In the genomic region with DNA sequence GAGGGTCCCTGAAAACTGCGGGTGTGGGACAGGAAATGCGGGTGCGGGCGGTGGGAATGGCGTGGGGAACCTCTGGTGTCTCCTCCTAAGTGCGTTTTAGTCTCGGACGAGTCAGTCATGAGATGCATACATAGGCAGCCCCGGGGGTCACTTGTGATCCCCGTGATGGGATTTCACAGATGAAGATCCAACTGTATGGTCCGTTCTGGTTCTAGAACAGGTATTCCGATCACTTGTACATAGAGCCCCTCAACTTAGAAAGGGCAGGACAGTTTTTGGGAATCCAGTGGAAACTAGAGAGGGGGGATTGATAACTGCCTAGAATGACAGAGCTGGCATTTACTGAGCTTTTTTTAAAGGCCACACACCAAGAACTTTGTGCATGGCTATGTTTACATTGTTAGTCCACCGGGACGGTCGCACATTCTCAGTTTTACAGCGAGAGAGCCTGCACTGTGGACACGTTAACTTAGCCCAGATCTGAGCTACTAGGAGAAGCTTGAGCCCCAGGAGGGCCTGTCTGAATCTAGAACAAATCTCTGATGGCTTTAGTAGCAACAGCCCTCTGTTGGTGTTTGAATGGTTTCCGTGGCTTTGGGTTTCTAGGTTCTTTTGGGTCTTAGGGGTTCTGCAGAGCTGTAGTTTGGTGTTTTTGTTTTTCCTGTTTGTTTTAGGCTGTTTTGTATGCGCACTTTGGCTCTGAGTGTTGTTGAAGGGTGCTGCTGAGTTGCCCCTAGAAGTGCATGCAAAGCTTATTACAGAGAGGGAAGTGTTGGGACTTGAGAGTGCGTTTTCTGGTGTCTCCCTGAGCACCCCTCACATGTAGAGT, we compare ENCODE assay signal across 8 mouse cellular contexts. TPM values are rescaled to one million over a fixed set of nuclear protein-coding genes. Genes with fewer than 3 reads are reported as not detected.
DNase-seq lines count a peak whose midpoint lies in the region; ATAC-seq and TF ChIP-seq lines count a peak whose summit lies in the region.

No protein-coding gene starts in this region.

- H3K27me3 ChIP-seq in spleen, adult 2 months (ENCODE audit: control insufficient read depth, insufficient read depth, low read length): 0 out of 2 replicates have a peak, but pooled peaks cover 3% of the 10 kb centered on the region
- H3K27me3 ChIP-seq in forebrain, embryonic 12.5 days: no peaks in the 10 kb centered on the region

- no peak for TF ChIP-seq POLR2A in spleen, adult 2 months (IDR thresholded peaks at IDR 0.05; ENCODE audit: low read depth, low read length)

- no peak for ATAC-seq in forebrain, embryonic 12.5 days (ENCODE audit: low FRiP score)
- ATAC-seq in megakaryocyte progenitor cell, adult 5-6 weeks (replicated peaks; ENCODE audit: poor library complexity): 0 out of 2 replicates have a peak, but pooled peaks have one; percentile 14
- ATAC-seq in granulocyte monocyte progenitor cell, adult 5-6 weeks (replicated peaks; ENCODE audit: poor library complexity, severe bottlenecking): no peak

- no peak for DNase-seq in spleen, adult 2 months (ENCODE audit: low read depth in 1 of 2, low spot score in 2 of 2)
- no peak for DNase-seq in spleen, postnatal 4 days (ENCODE audit: low spot score in 2 of 2)
- peak; percentile 20 for DNase-seq in kidney, adult 9 months
- peak; percentile 58 for DNase-seq in yolk sac, embryonic 10.5 days (ENCODE audit: low spot score)

- 9% methylated on average over 20 of the region's 20 CpGs for WGBS in spleen, adult 2 months
- WGBS in forebrain, embryonic 12.5 days: 1% methylated on average over 20 of the region's 20 CpGs

- peak overlapping the region; percentile 97 for H3K9ac ChIP-seq in forebrain, embryonic 12.5 days

- no peak for TF ChIP-seq CTCF in spleen, adult 2 months (IDR thresholded peaks at IDR 0.05; ENCODE audit: extremely low read depth, insufficient read depth, insufficient read length, insufficient replicate concordance)

- no peaks in the 10 kb centered on the region for H3K36me3 ChIP-seq in spleen, adult 2 months (ENCODE audit: control insufficient read depth, insufficient read depth, low read length)
- H3K36me3 ChIP-seq in forebrain, embryonic 12.5 days (replicated peaks): no peaks in the 10 kb centered on the region

- peak overlapping the region; percentile 98 for H3K4me3 ChIP-seq in spleen, adult 2 months (ENCODE audit: extremely low read depth, insufficient read depth, insufficient read length)
- H3K4me3 ChIP-seq in brown adipose tissue, adult 24 weeks (ENCODE audit: insufficient read depth, low read depth, low read length): peak overlapping the region; percentile 94
- peak overlapping the region; percentile 97 for H3K4me3 ChIP-seq in forebrain, embryonic 12.5 days (replicated peaks)

- H3K4me2 ChIP-seq in forebrain, embryonic 12.5 days: peak overlapping the region; percentile 79

- no peak overlapping the region for H3K27ac ChIP-seq in spleen, adult 2 months (ENCODE audit: insufficient read depth, low read length)
- H3K27ac ChIP-seq in brown adipose tissue, adult 24 weeks (replicated peaks; ENCODE audit: low read depth, low read length): peak overlapping the region; percentile 56
- peak overlapping the region; percentile 98 for H3K27ac ChIP-seq in forebrain, embryonic 12.5 days

- H3K4me1 ChIP-seq in spleen, adult 2 months (ENCODE audit: control insufficient read depth, insufficient read depth, insufficient read length): no peaks in the 10 kb centered on the region; the same call in 1 of the 2 replicates
- H3K4me1 ChIP-seq in brown adipose tissue, adult 24 weeks (ENCODE audit: control insufficient read depth, insufficient read depth, insufficient read length, low read length): no peaks in the 10 kb centered on the region
- H3K4me1 ChIP-seq in forebrain, embryonic 12.5 days: peaks cover 35% of the 10 kb centered on the region

- no peaks in the 10 kb centered on the region for H3K9me3 ChIP-seq in forebrain, embryonic 12.5 days

RNA-seq across cellular contexts. Expression of a gene that starts 0.8 kb away (rescaled TPM):
- polyA plus RNA-seq in spleen, adult 2 months (2012; rRNA removed): 0.16 and 0.46 TPM in 2 replicates
- polyA plus RNA-seq in brown adipose tissue, adult 24 weeks (2012; ENCODE audit: insufficient read depth, insufficient read length, missing spikeins): 3.8 and 4.9 TPM in 2 replicates
- 3.5 and 4.2 TPM in 2 replicates for polyA plus RNA-seq in forebrain, embryonic 12.5 days (2016; fragmentation: Nextera tagmentation; extraction: Ambion mirVana)
- 6.2 and 7.3 TPM in 2 replicates for total RNA-seq in megakaryocyte progenitor cell, adult 5-6 weeks (2015)
- 10.3 and 12.8 TPM in 2 replicates for total RNA-seq in megakaryocyte progenitor cell, adult 5-6 weeks (2017)
- total RNA-seq in granulocyte monocyte progenitor cell, adult 5-6 weeks (2014; fragmentation: Nextera tagmentation): 9.0 and 9.2 TPM in 2 replicates
- 10.3 and 11.4 TPM in 2 replicates for total RNA-seq in granulocyte monocyte progenitor cell, adult 5-6 weeks (2017)

RNA-seq across cellular contexts. Expression of a gene that starts 1.0 kb away (rescaled TPM):
- polyA plus RNA-seq in spleen, adult 2 months (2012; rRNA removed): 1.6 and 1.8 TPM in 2 replicates
- polyA plus RNA-seq in brown adipose tissue, adult 24 weeks (2012; ENCODE audit: insufficient read depth, insufficient read length, missing spikeins): 23.5 and 26.5 TPM in 2 replicates
- 91.8 and 92.5 TPM in 2 replicates for polyA plus RNA-seq in forebrain, embryonic 12.5 days (2016; fragmentation: Nextera tagmentation; extraction: Ambion mirVana)
- total RNA-seq in megakaryocyte progenitor cell, adult 5-6 weeks (2015): 11.1 and 14.2 TPM in 2 replicates
- total RNA-seq in megakaryocyte progenitor cell, adult 5-6 weeks (2017): 37.3 and 55.9 TPM in 2 replicates
- 11.2 and 11.8 TPM in 2 replicates for total RNA-seq in granulocyte monocyte progenitor cell, adult 5-6 weeks (2014; fragmentation: Nextera tagmentation)
- 24.3 and 37.7 TPM in 2 replicates for total RNA-seq in granulocyte monocyte progenitor cell, adult 5-6 weeks (2017)

Comparison
In these comparisons a context has a peak if more than half of its experiments do, and no peak if none do; other contexts are left out.
1. DNase-seq: peak in kidney, adult 9 months (single experiment) and yolk sac, embryonic 10.5 days (single experiment); none in spleen, adult 2 months (0 of 2) and spleen, postnatal 4 days (0 of 2).
2. Peak in every context shown above with its lines, with median percentiles within 50 percentile points of each other: H3K4me3 ChIP-seq.